Mouse (Mus musculus) hindbrain, embryonic 15.5 days (tissue): ENCODE measurements around the gene Gpbp1. TPM values are rescaled to one million over a fixed set of nuclear protein-coding genes. Genes with fewer than 3 reads are reported as not detected.

Source experiments
- ATAC-seq: fragments of 200-750 bp; cut with Nextera tagmentation; 2 replicates; pipeline ENCODE4 v1.8.0; 2017; ENCODE audit warnings: low read depth, moderate number of reproducible peaks, moderate TSS enrichment; ENCODE audit not compliant: low FRiP score
- H3K27ac ChIP-seq: fragments of 300-500 bp; sonication (generic); replicated peaks from 2 replicates; pipeline ENCODE4 v1.5.1; 2015; ENCODE audit warnings: mild to moderate bottlenecking, inconsistent platforms
- H3K27me3 ChIP-seq: fragments of 300-500 bp; sonication (generic); 2 replicates; pipeline ENCODE4 v1.6.1; 2015; ENCODE audit warnings: control low read depth, inconsistent platforms
- H3K36me3 ChIP-seq: fragments of 300-500 bp; sonication (generic); 2 replicates; pipeline ENCODE4 v1.6.1; 2015; ENCODE audit warnings: control low read depth, inconsistent platforms
- H3K4me1 ChIP-seq: fragments of 300-500 bp; sonication (generic); replicated peaks from 2 replicates; pipeline ENCODE4 v1.6.1; 2015; ENCODE audit warnings: control low read depth, inconsistent platforms
- H3K4me2 ChIP-seq: fragments of 300-500 bp; sonication (generic); 2 replicates; pipeline ENCODE4 v1.6.1; 2015; ENCODE audit warnings: moderate library complexity, mild to moderate bottlenecking, inconsistent platforms
- H3K4me3 ChIP-seq: fragments of 300-500 bp; sonication (generic); 2 replicates; pipeline ENCODE4 v1.5.1; 2015; ENCODE audit warnings: mild to moderate bottlenecking, inconsistent platforms
- H3K9ac ChIP-seq: fragments of 300-500 bp; sonication (generic); 2 replicates; pipeline ENCODE4 v1.6.1; 2015; ENCODE audit warnings: inconsistent platforms
- H3K9me3 ChIP-seq: fragments of 300-500 bp; sonication (generic); 2 replicates; pipeline ENCODE4 v1.6.1; 2016; ENCODE audit warnings: control low read depth, inconsistent platforms
- WGBS: fragments of 180-500 bp; shearing (Covaris S2); methylation state at CpG from one replicate; pipeline ENCODE4 v1.1.7; 2015; 5-methylcytosine and 5-hydroxymethylcytosine counted together
- polyA plus RNA-seq: library from polyadenylated mRNA; unstranded; fragments of >200 nt; fragmentation: Nextera tagmentation; extraction: Ambion mirVana; gene quantifications from 2 replicates; pipeline ENCODE4 v1.2.1, GENCODE M21; 2015

Gene Gpbp1
- 81.6 and 82.3 TPM in 2 replicates for polyA plus RNA-seq

GRCm38 (mm10) chr13:111489802-111490723 lies at the start of gene Gpbp1:
Gene Gpbp1 (minus strand): TSS chr13:111490111.
- Histone ChIP-seq H3K4me1 (peaks cover 41% of the 10 kb centered on the region), H3K9ac (peak within 1 kb of the TSS; percentile 88), H3K27ac (peak within 1 kb of the TSS; percentile 94), H3K4me2 (peak within 1 kb of the TSS; percentile 94), H3K9me3 (no peaks in the 10 kb centered on the region), H3K27me3 (peaks cover 20% of the 10 kb centered on the region), H3K36me3 (no peaks in the 10 kb centered on the region), H3K4me3 (peak within 1 kb of the TSS; percentile 97)
- WGBS = under 1% methylated on average over 76 of the region's 109 CpGs
- ATAC-seq = peak; percentile 97

GRCm38 (mm10) chr13:111537718-111538117 lies 47.8 kb upstream of the Gpbp1 start:
- H3K4me2 ChIP-seq = no peak overlapping the region
- 86% methylated on average over 9 of the region's 9 CpGs for WGBS
- no peak overlapping the region for H3K4me3 ChIP-seq
- H3K36me3 ChIP-seq = no peaks in the 10 kb centered on the region
- no peak overlapping the region for H3K9ac ChIP-seq
- H3K27ac ChIP-seq = no peak overlapping the region
- ATAC-seq = no peak
- no peaks in the 10 kb centered on the region for H3K4me1 ChIP-seq
- H3K9me3 ChIP-seq = no peaks in the 10 kb centered on the region
- no peaks in the 10 kb centered on the region for H3K27me3 ChIP-seq

- Histone ChIP-seq H3K27ac (no peak overlapping the region), H3K9me3 (no peaks in the 10 kb centered on the region), H3K4me2 (no peak overlapping the region), H3K4me3 (no peak overlapping the region), H3K4me1 (no peaks in the 10 kb centered on the region), H3K36me3 (no peaks in the 10 kb centered on the region), H3K27me3 (no peaks in the 10 kb centered on the region), H3K9ac (no peak overlapping the region)
- ATAC-seq = no peak
- WGBS = 88% methylated on average over 6 of the region's 6 CpGs
These were observed 46.4 kb upstream of the Gpbp1 start for GRCm38 (mm10) chr13:111536207-111536887.

GRCm38 (mm10) chr13:111534131-111534530 lies 44.2 kb upstream of the Gpbp1 start:
- Histone ChIP-seq H3K4me1 (no peaks in the 10 kb centered on the region), H3K27me3 (no peaks in the 10 kb centered on the region), H3K4me3 (no peak overlapping the region), H3K9ac (no peak overlapping the region), H3K27ac (no peak overlapping the region), H3K36me3 (no peaks in the 10 kb centered on the region), H3K4me2 (no peak overlapping the region), H3K9me3 (no peaks in the 10 kb centered on the region)
- WGBS = 68% methylated on average over 6 of the region's 6 CpGs
- no peak for ATAC-seq

- H3K27ac ChIP-seq = no peak overlapping the region
- H3K36me3 ChIP-seq = no peaks in the 10 kb centered on the region
- no peak for ATAC-seq
- H3K4me1 ChIP-seq = no peaks in the 10 kb centered on the region
- 92% methylated on average over 16 of the region's 16 CpGs for WGBS
- H3K4me2 ChIP-seq = no peak overlapping the region
- H3K4me3 ChIP-seq = no peak overlapping the region
- H3K27me3 ChIP-seq = no peaks in the 10 kb centered on the region
- no peaks in the 10 kb centered on the region for H3K9me3 ChIP-seq
- no peak overlapping the region for H3K9ac ChIP-seq
These were observed 42.5 kb upstream of the Gpbp1 start for GRCm38 (mm10) chr13:111532178-111532948.

- no peak overlapping the region for H3K4me2 ChIP-seq
- H3K27ac ChIP-seq = no peak overlapping the region
- no peaks in the 10 kb centered on the region for H3K9me3 ChIP-seq
- H3K4me3 ChIP-seq = no peak overlapping the region
- WGBS = 90% methylated on average over 1 of the region's 1 CpGs
- no peak overlapping the region for H3K9ac ChIP-seq
- H3K27me3 ChIP-seq = no peaks in the 10 kb centered on the region
- no peaks in the 10 kb centered on the region for H3K4me1 ChIP-seq
- H3K36me3 ChIP-seq = no peaks in the 10 kb centered on the region
- ATAC-seq = no peak
These were observed 41.8 kb upstream of the Gpbp1 start for GRCm38 (mm10) chr13:111531701-111532100.

GRCm38 (mm10) chr13:111524277-111524676 lies 34.4 kb upstream of the Gpbp1 start:
- no peaks in the 10 kb centered on the region for H3K36me3 ChIP-seq
- 87% methylated on average over 2 of the region's 2 CpGs for WGBS
- H3K27me3 ChIP-seq = no peaks in the 10 kb centered on the region
- H3K4me2 ChIP-seq = no peak overlapping the region
- H3K9me3 ChIP-seq = no peaks in the 10 kb centered on the region
- no peaks in the 10 kb centered on the region for H3K4me1 ChIP-seq
- no peak overlapping the region for H3K4me3 ChIP-seq
- ATAC-seq = no peak
- no peak overlapping the region for H3K9ac ChIP-seq
- no peak overlapping the region for H3K27ac ChIP-seq

GRCm38 (mm10) chr13:111522336-111522735 lies 32.4 kb upstream of the Gpbp1 start:
- no peaks in the 10 kb centered on the region for H3K4me1 ChIP-seq
- ATAC-seq = no peak
- WGBS = 79% methylated on average over 9 of the region's 9 CpGs
- no peaks in the 10 kb centered on the region for H3K27me3 ChIP-seq
- no peak overlapping the region for H3K4me2 ChIP-seq
- no peak overlapping the region for H3K4me3 ChIP-seq
- H3K36me3 ChIP-seq = no peaks in the 10 kb centered on the region
- no peak overlapping the region for H3K27ac ChIP-seq
- no peak overlapping the region for H3K9ac ChIP-seq
- no peaks in the 10 kb centered on the region for H3K9me3 ChIP-seq

GRCm38 (mm10) chr13:111520456-111520855 lies 30.5 kb upstream of the Gpbp1 start:
- no peaks in the 10 kb centered on the region for H3K9me3 ChIP-seq
- H3K36me3 ChIP-seq = no peaks in the 10 kb centered on the region
- no peak overlapping the region for H3K4me3 ChIP-seq
- no peaks in the 10 kb centered on the region for H3K27me3 ChIP-seq
- no peak overlapping the region for H3K4me2 ChIP-seq
- no peak overlapping the region for H3K27ac ChIP-seq
- no peak for ATAC-seq
- no peaks in the 10 kb centered on the region for H3K4me1 ChIP-seq
- no peak overlapping the region for H3K9ac ChIP-seq
- 72% methylated on average over 4 of the region's 4 CpGs for WGBS

GRCm38 (mm10) chr13:111518332-111518731 lies 28.4 kb upstream of the Gpbp1 start:
- H3K4me1 ChIP-seq = no peaks in the 10 kb centered on the region
- 83% methylated on average over 5 of the region's 5 CpGs for WGBS
- no peaks in the 10 kb centered on the region for H3K27me3 ChIP-seq
- ATAC-seq = no peak
- no peaks in the 10 kb centered on the region for H3K9me3 ChIP-seq
- no peak overlapping the region for H3K4me3 ChIP-seq
- H3K27ac ChIP-seq = no peak overlapping the region
- no peak overlapping the region for H3K4me2 ChIP-seq
- no peaks in the 10 kb centered on the region for H3K36me3 ChIP-seq
- no peak overlapping the region for H3K9ac ChIP-seq

- Histone ChIP-seq H3K36me3 (no peaks in the 10 kb centered on the region), H3K27me3 (no peaks in the 10 kb centered on the region), H3K9ac (no peak overlapping the region), H3K4me2 (no peak overlapping the region), H3K9me3 (no peaks in the 10 kb centered on the region), H3K4me3 (no peak overlapping the region), H3K27ac (no peak overlapping the region), H3K4me1 (no peaks in the 10 kb centered on the region)
- ATAC-seq = no peak
- 94% methylated on average over 7 of the region's 7 CpGs for WGBS
These were observed 26.7 kb upstream of the Gpbp1 start for GRCm38 (mm10) chr13:111516385-111517150.
